Mouse (Mus musculus): ENCODE measurements at regions not wholly inside any gene's neighbourhood (a gene's known extent, or its start where the extent isn't known, plus 50 kb on each side); places are given as distances from the start of the nearest gene placed in this dataset.

DNA sequence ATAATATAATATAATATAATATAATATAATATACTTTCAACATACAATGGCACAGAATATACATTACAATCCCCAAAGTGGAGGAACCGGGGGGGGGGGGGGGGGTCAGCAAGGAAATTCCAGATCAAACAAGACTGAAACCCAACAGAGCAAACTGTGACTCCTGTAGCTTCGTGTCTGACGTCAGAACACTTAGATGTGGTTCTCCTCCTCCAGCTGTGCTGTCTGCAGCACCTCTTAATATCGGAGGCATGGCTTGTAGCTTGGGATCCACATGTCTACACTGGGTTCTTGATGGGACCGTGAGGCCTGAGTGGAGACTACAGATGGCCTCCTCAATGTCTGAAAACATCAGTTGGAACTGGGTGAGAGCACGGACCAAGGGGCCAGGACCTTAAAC lies 390.3 kb upstream of the Tbx3 start:
- H3K4me1 ChIP-seq (ENCODE audit: control insufficient read depth, insufficient read depth, low read length) = peaks cover 2% of the 10 kb centered on the region
- no peaks in the 10 kb centered on the region for H3K27me3 ChIP-seq (ENCODE audit: control insufficient read depth, insufficient read depth, low read length)
- TF ChIP-seq POLR2A (IDR thresholded peaks at IDR 0.05; ENCODE audit: control insufficient read depth, low read depth, low read length) = no peak
- TF ChIP-seq CTCF (IDR thresholded peaks at IDR 0.05; ENCODE audit: control insufficient read depth, insufficient read depth, insufficient replicate concordance, low read depth, low read length) = no peak
- no peak overlapping the region for H3K4me3 ChIP-seq (ENCODE audit: control insufficient read depth, low read depth, low read length)
- no peaks in the 10 kb centered on the region for H3K36me3 ChIP-seq (ENCODE audit: control insufficient read depth, insufficient read depth, low read length)
- H3K27ac ChIP-seq (ENCODE audit: control insufficient read depth, insufficient read depth, low read depth, low read length) = no peak overlapping the region

DNA sequence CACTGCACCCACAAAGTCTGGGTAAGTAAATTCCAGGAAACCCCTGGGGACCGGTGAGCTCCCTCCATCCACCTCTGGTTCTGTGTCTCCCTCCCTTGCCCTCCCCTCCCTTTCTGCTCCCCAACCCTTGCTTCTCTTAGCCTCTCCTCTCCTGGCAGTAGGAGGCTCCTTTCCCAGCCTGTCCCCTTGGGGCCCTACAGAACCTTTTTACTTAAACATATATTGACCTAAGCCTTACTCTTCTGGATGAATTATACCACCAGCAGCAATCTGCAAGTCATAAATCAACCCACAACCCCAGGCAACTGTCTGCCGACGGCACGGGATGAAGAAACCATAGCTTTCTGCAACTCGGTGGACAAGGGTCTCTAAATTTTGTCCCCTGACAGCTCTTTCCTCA lies 380.7 kb upstream of the Tbx3 start:
- no peaks in the 10 kb centered on the region for H3K4me1 ChIP-seq (ENCODE audit: control insufficient read depth, insufficient read depth, low read length)
- no peaks in the 10 kb centered on the region for H3K27me3 ChIP-seq (ENCODE audit: control insufficient read depth, insufficient read depth, low read length)
- no peak overlapping the region for H3K4me3 ChIP-seq (ENCODE audit: control insufficient read depth, low read depth, low read length)
- H3K27ac ChIP-seq (ENCODE audit: control insufficient read depth, insufficient read depth, low read depth, low read length) = no peak overlapping the region
- no peaks in the 10 kb centered on the region for H3K36me3 ChIP-seq (ENCODE audit: control insufficient read depth, insufficient read depth, low read length)
- no peak for TF ChIP-seq CTCF (IDR thresholded peaks at IDR 0.05; ENCODE audit: control insufficient read depth, insufficient read depth, insufficient replicate concordance, low read depth, low read length)
- TF ChIP-seq POLR2A (IDR thresholded peaks at IDR 0.05; ENCODE audit: control insufficient read depth, low read depth, low read length) = no peak

DNA sequence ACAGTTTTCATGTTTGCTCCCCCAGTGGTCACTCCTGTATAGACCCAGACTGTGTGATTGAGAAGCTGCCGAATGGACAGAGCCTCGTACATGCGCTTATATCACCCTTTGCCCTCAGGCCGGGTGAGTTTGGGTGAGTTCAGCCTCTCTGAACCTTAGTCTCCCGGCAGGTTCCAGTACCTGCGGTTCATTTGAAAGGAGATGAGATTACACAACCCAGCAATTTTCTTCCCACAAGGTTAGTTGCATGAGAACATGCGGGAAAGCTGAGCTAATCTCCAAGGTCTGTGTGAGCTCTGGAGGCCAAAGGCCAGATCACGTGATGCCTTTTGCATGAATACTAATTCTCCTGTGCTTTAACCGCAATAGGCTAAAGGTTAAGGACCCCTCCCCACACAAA lies 378.1 kb upstream of the Tbx3 start:
- Histone ChIP-seq H3K27ac (ENCODE audit: control insufficient read depth, insufficient read depth, low read depth, low read length) (no peak overlapping the region), H3K4me3 (ENCODE audit: control insufficient read depth, low read depth, low read length) (no peak overlapping the region), H3K4me1 (ENCODE audit: control insufficient read depth, insufficient read depth, low read length) (no peaks in the 10 kb centered on the region), H3K27me3 (ENCODE audit: control insufficient read depth, insufficient read depth, low read length) (no peaks in the 10 kb centered on the region), H3K36me3 (ENCODE audit: control insufficient read depth, insufficient read depth, low read length) (no peaks in the 10 kb centered on the region)
- no peak for TF ChIP-seq POLR2A (IDR thresholded peaks at IDR 0.05; ENCODE audit: control insufficient read depth, low read depth, low read length)
- no peak for TF ChIP-seq CTCF (IDR thresholded peaks at IDR 0.05; ENCODE audit: control insufficient read depth, insufficient read depth, insufficient replicate concordance, low read depth, low read length)

DNA sequence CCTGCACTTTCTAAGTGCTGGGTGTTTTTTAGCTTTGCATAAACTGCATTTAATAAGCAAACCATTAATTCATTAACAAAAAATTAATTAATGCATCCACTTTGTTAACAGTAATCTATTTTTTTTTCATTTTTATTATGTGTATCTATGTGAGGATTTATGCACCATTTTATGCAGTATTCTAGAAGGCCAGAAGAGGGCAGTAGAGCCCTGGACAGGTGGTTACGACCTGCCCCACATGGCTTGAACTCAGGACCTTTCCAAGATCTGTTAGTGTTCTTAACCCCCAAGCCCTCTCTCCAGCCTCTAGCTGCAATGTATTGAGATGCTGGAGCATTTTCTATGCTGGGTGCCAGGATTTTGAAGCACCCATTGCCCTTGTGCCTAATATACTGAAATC lies 377.6 kb upstream of the Tbx3 start:
- H3K4me1 ChIP-seq (ENCODE audit: control insufficient read depth, insufficient read depth, low read length) = no peaks in the 10 kb centered on the region
- H3K4me3 ChIP-seq (ENCODE audit: control insufficient read depth, low read depth, low read length) = no peak overlapping the region
- H3K36me3 ChIP-seq (ENCODE audit: control insufficient read depth, insufficient read depth, low read length) = no peaks in the 10 kb centered on the region
- no peak overlapping the region for H3K27ac ChIP-seq (ENCODE audit: control insufficient read depth, insufficient read depth, low read depth, low read length)
- TF ChIP-seq POLR2A (IDR thresholded peaks at IDR 0.05; ENCODE audit: control insufficient read depth, low read depth, low read length) (no peak), CTCF (IDR thresholded peaks at IDR 0.05; ENCODE audit: control insufficient read depth, insufficient read depth, insufficient replicate concordance, low read depth, low read length) (peak; percentile 16; the same call in 1 of the 2 replicates)
- no peaks in the 10 kb centered on the region for H3K27me3 ChIP-seq (ENCODE audit: control insufficient read depth, insufficient read depth, low read length)

DNA sequence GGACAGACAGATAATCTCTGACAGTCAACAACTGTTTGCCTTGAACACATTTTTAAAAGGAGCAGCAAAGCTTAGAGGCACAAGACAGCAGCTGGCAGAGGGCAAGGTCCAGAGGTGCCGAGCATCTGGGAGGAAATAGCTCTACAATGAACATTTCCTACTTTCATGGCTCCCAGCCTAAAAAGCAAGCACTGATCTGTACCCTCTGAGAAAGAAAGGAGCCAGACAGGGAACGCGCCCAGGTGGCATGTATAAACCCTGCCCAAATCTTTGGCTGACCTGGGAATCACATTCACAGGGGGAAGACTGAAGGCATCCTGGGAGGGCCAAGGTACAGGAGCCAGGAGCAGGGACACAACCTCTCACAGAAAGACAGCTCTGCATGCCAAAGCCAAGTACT lies 371.2 kb upstream of the Tbx3 start:
- Histone ChIP-seq H3K36me3 (ENCODE audit: control insufficient read depth, insufficient read depth, low read length) (no peaks in the 10 kb centered on the region), H3K4me1 (ENCODE audit: control insufficient read depth, insufficient read depth, low read length) (no peaks in the 10 kb centered on the region), H3K4me3 (ENCODE audit: control insufficient read depth, low read depth, low read length) (no peak overlapping the region), H3K27ac (ENCODE audit: control insufficient read depth, insufficient read depth, low read depth, low read length) (no peak overlapping the region), H3K27me3 (ENCODE audit: control insufficient read depth, insufficient read depth, low read length) (no peaks in the 10 kb centered on the region)
- no peak for TF ChIP-seq CTCF (IDR thresholded peaks at IDR 0.05; ENCODE audit: control insufficient read depth, insufficient read depth, insufficient replicate concordance, low read depth, low read length)
- TF ChIP-seq POLR2A (IDR thresholded peaks at IDR 0.05; ENCODE audit: control insufficient read depth, low read depth, low read length) = no peak

DNA sequence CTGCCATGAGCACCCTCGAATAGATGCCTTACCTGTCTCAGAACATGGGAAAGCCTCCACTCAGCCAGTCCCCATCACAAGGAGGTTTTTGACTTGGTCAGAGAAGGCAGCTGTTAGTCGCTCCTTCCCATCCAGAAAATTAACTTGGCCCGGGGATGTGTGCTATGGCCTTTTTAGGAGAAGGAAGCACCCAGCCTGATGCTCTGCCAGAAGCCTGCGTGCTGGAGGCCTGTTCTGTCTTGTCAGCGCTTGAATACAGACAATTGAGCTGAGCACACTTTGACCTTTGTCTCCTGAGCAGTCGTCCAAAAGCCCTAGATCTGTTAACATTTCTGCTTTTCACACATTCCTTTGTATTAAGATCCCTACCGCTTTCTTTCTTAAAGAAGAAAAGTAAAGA lies 370.4 kb upstream of the Tbx3 start:
- no peaks in the 10 kb centered on the region for H3K27me3 ChIP-seq (ENCODE audit: control insufficient read depth, insufficient read depth, low read length)
- H3K4me3 ChIP-seq (ENCODE audit: control insufficient read depth, low read depth, low read length) = no peak overlapping the region
- H3K27ac ChIP-seq (ENCODE audit: control insufficient read depth, insufficient read depth, low read depth, low read length) = no peak overlapping the region
- no peaks in the 10 kb centered on the region for H3K4me1 ChIP-seq (ENCODE audit: control insufficient read depth, insufficient read depth, low read length)
- H3K36me3 ChIP-seq (ENCODE audit: control insufficient read depth, insufficient read depth, low read length) = no peaks in the 10 kb centered on the region
- no peak for TF ChIP-seq POLR2A (IDR thresholded peaks at IDR 0.05; ENCODE audit: control insufficient read depth, low read depth, low read length)
- no peak for TF ChIP-seq CTCF (IDR thresholded peaks at IDR 0.05; ENCODE audit: control insufficient read depth, insufficient read depth, insufficient replicate concordance, low read depth, low read length)

DNA sequence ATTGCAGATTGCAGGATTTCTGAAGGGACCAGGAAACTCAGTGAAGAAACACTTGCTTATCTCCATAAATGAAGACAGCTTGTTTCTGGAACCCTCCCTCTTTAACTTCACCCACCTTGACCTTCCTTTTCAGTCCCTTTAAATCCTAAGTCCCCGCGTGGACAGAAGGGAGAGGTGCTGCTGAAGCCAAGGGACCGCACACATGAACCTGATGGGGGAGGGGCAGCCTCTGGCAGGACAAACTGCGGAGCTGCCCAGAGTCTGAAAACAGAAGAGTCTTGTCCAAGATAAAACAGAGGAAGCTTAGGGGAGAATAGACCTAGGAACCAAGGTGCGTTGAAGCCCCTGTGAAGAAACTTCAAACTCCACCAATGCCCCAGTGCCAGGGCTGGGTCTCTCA lies 368.9 kb upstream of the Tbx3 start:
- Histone ChIP-seq H3K27me3 (ENCODE audit: control insufficient read depth, insufficient read depth, low read length) (no peaks in the 10 kb centered on the region), H3K27ac (ENCODE audit: control insufficient read depth, insufficient read depth, low read depth, low read length) (no peak overlapping the region), H3K36me3 (ENCODE audit: control insufficient read depth, insufficient read depth, low read length) (no peaks in the 10 kb centered on the region), H3K4me1 (ENCODE audit: control insufficient read depth, insufficient read depth, low read length) (no peaks in the 10 kb centered on the region), H3K4me3 (ENCODE audit: control insufficient read depth, low read depth, low read length) (no peak overlapping the region)
- no peak for TF ChIP-seq POLR2A (IDR thresholded peaks at IDR 0.05; ENCODE audit: control insufficient read depth, low read depth, low read length)
- TF ChIP-seq CTCF (IDR thresholded peaks at IDR 0.05; ENCODE audit: control insufficient read depth, insufficient read depth, insufficient replicate concordance, low read depth, low read length) = no peak

DNA sequence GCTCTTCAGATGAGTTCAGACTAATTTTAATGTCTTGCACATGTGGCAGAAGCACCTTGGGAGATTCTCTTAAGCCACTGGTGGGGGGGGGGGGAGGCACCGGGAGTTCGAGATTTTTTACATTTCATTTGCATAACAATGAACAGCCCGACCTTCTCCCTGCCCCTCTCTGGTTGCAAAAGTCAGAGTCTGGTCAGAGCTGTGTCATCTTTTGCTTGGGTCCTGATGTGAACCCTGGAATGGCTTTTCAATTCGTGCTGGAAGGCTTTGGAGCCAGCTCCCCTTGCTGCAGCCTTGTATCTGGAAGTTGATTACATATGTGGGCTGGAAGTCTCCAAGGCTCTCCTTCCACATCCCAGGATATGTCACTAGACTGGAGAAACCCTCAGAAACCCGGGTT lies 365.7 kb upstream of the Tbx3 start:
- TF ChIP-seq POLR2A (IDR thresholded peaks at IDR 0.05; ENCODE audit: control insufficient read depth, low read depth, low read length) = no peak
- no peak for TF ChIP-seq CTCF (IDR thresholded peaks at IDR 0.05; ENCODE audit: control insufficient read depth, insufficient read depth, insufficient replicate concordance, low read depth, low read length)
- Histone ChIP-seq H3K36me3 (ENCODE audit: control insufficient read depth, insufficient read depth, low read length) (no peaks in the 10 kb centered on the region), H3K4me1 (ENCODE audit: control insufficient read depth, insufficient read depth, low read length) (no peaks in the 10 kb centered on the region), H3K27me3 (ENCODE audit: control insufficient read depth, insufficient read depth, low read length) (no peaks in the 10 kb centered on the region), H3K27ac (ENCODE audit: control insufficient read depth, insufficient read depth, low read depth, low read length) (no peak overlapping the region), H3K4me3 (ENCODE audit: control insufficient read depth, low read depth, low read length) (peak overlapping the region; percentile 39)
